Mouse (Mus musculus): ENCODE measurements around the gene Bmt2.
A peak's percentile ranks its signal among the peaks of the same experiment; 100 is the strongest.

Gene Bmt2

GRCm38 (mm10) chr6:13619618-13620017 lies 58.1 kb downstream of the Bmt2 start:
- DNase-seq (ENCODE audit: low read depth, low spot score): no peak

GRCm38 (mm10) chr6:13617110-13617509 lies 60.7 kb downstream of the Bmt2 start:
- DNase-seq (ENCODE audit: low read depth, low spot score): no peak

- DNase-seq (ENCODE audit: low read depth, low spot score): no peak
Observed at GRCm38 (mm10) chr6:13614568-13614967, 63.2 kb downstream of the Bmt2 start.

DNA sequence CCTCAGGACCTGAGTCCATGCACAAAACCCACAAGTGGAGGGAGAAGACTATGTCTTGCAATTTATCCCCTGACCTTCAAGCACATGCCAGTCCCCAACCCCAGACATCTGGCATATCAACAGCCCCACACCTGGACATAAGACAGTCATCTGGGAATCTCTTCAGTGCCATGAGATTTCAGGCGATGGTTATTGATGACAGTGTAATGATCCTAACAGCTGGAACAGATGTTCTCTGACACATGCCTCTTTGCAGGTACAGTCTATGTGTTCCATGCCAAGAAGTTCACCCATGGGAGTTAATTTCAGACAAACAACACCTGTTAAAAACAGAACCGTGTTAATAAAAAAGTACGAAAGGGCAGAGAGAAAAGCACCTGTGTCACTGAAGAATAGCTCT lies 64.1 kb downstream of the Bmt2 start:
- DNase-seq (ENCODE audit: low read depth, low spot score): no peak

DNA sequence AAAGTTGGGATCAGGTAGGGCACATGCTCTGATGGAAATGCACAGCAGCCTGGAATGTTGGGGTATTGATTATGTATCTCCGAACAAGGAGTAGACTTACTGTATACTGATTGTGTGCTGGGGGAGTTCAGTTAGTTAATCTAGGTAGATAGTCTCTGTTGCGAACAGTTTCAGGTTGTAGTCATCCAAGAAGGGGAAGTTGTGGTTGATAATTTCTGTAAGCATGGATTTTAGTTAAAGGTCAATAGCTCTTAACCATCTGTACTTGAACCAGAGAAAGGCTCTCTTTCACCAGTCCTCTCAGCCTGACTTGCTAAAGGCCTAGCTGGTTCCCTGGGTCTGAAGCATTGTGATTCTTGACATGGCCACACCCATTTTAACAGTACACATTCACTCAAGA lies 66.9 kb downstream of the Bmt2 start:
- no peak for DNase-seq (ENCODE audit: low read depth, low spot score)

- no peak for DNase-seq (ENCODE audit: low read depth, low spot score)
Observed at GRCm38 (mm10) chr6:13609353-13610140, 68.2 kb downstream of the Bmt2 start.

DNA sequence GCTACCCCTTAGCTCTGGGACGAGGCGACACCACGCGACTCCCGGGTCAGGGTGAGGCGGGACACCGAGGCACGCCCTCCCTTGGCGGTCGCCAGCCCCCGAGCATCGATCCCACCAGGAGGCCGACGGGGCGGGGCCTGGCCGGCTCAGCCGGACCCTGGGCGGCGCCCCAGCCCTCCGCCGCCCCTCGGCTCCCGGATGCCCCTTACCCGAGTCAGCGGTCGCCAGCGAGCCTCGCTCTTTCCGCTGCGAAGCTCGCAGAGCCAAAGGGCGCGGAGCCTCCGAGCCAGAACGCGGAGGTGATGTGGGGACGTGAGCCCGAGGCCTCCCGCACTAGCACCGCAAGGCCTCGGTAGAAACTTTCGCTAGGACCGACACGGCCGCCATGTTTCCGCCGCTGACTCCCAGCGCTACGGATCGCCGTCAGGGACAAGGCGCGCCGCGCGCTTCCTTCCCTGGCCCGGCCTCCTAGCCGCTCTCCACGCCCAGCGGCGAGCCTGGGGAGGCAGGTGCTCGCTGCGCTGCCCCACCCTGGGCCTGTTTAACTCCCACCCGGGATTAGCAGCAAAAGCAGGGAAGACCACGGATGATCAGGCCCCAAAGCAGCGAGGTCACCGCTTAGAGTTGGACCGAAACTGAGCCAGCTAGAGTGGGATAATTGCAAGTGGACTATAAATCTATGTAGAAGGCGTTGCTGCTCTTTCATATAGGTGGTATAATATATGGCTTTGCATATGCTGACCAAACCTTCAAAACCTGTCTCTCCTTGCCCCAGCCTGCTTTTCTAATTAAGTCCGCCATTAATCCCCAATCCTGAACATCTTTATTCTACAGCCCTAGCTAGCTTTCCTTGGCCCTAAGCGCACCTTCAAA lies 69.9 kb downstream of the Bmt2 start, which contains the start of gene Tmem168:
Tmem168 (minus strand) TSS at position 480 of the 873 bp plus-strand sequence.
- peak; percentile 76 for DNase-seq (ENCODE audit: low read depth, low spot score)

DNA sequence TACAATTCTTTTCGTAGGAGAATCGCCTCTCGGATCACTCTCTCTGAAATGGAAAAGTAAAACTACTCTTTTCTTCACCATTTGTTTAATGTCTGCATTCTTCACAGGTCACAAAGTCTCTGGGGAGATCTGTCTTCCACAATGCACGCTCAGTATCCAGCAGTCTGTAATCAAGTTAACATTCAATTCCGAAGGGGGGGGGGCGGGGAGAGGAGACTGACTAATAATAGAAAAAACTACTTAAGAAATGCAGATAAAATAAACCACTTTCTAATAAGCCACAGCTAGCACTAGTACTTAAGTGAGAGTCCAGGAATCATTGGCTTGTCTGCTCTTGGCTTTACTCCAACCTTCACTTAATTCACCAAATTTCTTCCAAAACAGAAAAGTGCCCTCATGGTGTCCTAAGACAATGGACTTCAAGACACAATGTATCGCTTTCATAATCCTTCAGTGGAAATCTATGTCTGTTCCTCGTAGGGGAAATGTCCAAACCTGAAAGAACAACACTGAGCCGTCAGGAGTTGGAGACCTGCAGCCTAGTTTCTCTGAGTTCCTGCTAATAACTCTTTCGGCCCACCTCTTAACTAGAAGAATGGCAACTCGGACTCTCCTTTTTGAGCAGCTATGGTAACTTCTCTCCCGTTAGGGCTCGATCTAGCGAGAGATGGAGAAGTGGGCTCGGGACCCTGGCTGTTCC lies 70.7 kb downstream of the Bmt2 start:
- peak; percentile 0 for DNase-seq (ENCODE audit: low read depth, low spot score)

GRCm38 (mm10) chr6:13606394-13606793 lies 71.4 kb downstream of the Bmt2 start:
- no peak for DNase-seq (ENCODE audit: low read depth, low spot score)

GRCm38 (mm10) chr6:13603134-13603533 lies 74.6 kb downstream of the Bmt2 start:
- no peak for DNase-seq (ENCODE audit: low read depth, low spot score)

GRCm38 (mm10) chr6:13601587-13601986 lies 76.2 kb downstream of the Bmt2 start:
- no peak for DNase-seq (ENCODE audit: low read depth, low spot score)

- no peak for DNase-seq (ENCODE audit: low read depth, low spot score)
Observed at GRCm38 (mm10) chr6:13598239-13598923, 79.4 kb downstream of the Bmt2 start.

GRCm38 (mm10) chr6:13592729-13593345 lies 84.9 kb downstream of the Bmt2 start:
- no peak for DNase-seq (ENCODE audit: low read depth, low spot score)

GRCm38 (mm10) chr6:13586560-13586959 lies 91.2 kb downstream of the Bmt2 start:
- DNase-seq (ENCODE audit: low read depth, low spot score): no peak

- DNase-seq (ENCODE audit: low read depth, low spot score): no peak
Observed at GRCm38 (mm10) chr6:13586154-13586553, 91.6 kb downstream of the Bmt2 start.

GRCm38 (mm10) chr6:13584788-13585187 lies 93.0 kb downstream of the Bmt2 start:
- no peak for DNase-seq (ENCODE audit: low read depth, low spot score)

GRCm38 (mm10) chr6:13582075-13582474 lies 95.7 kb downstream of the Bmt2 start:
- DNase-seq (ENCODE audit: low read depth, low spot score): no peak

Measured in brain, embryonic 18.5 days (tissue).